Mouse (Mus musculus) lung, postnatal 36 days (tissue): ENCODE results near the gene Gcgr.

Experiments used
- DNase-seq: peaks from one replicate; pipeline ENCODE4 v3.0.0; 2022; ENCODE audit warnings: mixed read lengths

Gene Gcgr

DNA sequence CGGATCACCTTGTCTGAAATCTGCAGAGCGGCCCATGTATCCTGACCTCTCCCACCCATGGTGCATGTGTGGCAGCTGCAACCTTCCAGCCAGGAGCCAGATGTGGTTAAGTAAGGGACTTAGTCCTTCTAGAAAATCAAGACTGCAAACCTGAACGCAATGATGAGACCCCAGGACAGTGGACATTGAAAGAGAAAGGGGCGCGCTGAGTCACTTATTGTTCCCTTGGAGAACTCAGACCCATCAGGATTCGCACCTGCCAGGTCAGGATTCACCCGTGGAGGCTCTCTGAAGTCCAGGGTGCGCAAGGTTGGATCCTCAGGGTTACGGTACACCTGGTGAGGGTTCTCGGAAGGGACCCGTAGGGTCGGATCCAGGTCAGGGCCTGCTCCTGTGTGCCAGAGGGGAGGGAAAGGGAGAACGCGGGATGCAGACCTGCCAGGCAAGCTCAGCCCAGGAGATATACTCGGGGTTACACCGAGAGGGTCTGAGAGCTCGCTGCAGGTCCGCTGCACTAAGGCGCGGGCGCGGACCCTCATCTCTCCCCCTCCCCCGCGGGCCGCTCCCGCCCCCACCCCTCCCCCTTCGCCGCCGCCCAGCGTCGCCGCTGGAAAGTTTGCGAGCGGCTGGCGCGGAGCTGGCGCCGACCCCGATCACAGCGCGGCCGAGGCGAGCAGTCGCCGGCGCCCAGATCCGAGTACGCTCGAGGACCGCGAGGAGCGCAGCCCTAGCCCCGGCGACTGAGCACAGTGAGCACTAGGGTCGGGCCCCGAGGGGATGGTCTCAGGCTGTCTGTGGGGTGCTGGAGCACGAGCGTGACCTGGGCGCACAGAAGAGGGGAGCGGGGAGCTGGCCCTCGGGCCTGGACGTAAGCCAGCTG is at the start of gene Gcgr:
Gene Gcgr (plus strand): TSS at position 615 of the 880 bp plus-strand sequence.
- no peak for DNase-seq

DNA sequence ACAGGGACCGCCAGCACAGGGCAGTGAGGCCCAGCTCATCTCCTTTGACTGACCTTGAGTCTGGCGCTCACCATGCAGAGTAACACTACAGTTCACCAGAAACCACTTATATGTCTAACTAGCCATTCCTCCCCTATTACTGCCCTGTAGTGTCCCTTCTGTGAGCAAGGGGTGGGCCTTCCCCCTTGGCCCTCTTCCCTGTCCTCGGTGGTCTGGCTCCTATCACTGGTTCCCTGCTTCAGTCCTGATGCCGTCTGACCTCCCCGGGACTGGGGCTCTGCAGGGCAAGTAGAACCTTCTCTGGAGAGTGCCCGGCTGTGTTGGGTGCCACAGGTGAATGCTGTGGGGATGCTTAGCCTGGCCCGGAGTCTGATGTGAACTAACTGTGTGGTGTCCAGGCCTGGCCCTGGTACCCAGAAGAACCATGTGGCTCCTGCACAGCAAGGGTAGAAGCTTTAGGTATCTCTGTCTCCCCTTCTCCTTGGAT is 47.0 kb upstream of the Gcgr start:
- no peak for DNase-seq

DNA sequence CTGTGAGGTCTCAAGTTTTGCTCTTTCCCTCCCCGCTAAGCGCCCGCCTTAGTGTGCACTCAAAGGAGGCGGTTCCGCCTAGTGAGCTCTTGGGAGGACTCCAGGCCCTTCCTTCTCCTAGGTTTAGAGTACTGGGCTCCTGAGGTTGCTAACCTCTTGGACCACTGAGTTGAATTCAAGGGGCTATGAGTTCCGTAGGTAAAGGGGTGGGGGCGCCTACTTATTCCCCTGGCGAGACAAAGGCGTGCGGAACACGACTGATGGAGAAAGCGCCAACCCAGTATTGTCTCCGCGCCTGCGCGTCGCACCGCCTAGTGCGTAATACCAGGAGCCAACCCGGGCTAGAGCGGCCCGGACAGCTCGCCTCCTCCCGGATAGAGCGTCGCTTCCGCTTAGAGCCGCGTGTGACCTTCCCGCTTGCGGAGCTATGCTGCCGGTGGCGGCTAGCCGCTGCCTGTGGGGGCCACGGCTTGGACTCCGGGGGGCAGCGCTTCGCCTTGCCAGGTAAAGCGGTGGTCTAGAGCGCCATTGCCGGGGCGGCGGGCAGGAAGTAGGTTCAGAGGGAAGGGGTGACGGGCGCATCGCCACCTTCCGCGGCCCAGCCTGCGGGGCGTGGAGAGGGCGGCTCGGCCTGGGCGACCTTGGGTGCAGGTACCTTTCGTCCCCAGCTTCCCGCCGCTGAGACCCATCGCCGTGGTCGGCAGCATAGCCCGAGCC is 46.1 kb upstream of the Gcgr start, which contains the start of gene Mrpl12:
Gene Mrpl12 (plus strand): TSS at position 349 of the 717 bp plus-strand sequence.
- DNase-seq: peak; percentile 92

DNA sequence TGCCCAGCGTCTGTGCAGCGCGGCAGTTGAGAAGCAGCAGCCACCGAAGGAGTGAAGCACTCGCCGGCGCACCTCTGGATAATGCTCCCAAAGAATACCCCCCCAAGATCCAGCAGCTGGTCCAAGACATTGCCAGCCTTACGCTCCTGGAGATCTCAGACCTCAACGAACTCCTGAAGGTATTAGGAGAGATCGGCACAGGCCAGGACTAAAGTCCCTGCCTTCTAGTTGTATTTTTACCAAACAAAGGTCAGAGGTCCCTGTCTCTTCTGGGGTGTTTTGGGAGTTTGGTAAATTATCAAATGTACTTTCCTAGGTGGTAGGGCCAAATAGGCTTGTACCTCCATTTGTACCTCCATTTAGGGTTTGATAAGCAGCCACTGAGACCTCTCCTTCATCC is 45.2 kb upstream of the Gcgr start:
- no peak for DNase-seq

DNA sequence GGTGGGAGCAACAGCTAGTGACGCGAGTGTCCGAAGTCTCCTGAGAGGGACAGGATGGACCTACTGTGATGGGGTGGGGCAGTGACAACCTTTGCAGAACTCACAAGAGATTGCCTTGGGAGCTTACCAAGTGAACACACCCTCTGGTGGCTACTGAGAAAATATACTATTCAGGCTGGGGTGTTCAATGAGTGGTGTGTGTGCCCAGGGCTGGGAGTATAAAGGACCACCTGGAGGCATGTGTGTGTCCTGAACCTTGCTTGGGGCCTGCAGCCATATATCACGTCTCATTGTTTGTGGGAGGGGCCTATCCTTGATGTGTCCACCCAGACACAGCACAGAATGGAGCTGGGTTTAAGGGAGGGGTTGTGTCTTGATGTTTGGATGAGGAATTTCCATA is 42.0 kb upstream of the Gcgr start:
- DNase-seq: no peak

DNA sequence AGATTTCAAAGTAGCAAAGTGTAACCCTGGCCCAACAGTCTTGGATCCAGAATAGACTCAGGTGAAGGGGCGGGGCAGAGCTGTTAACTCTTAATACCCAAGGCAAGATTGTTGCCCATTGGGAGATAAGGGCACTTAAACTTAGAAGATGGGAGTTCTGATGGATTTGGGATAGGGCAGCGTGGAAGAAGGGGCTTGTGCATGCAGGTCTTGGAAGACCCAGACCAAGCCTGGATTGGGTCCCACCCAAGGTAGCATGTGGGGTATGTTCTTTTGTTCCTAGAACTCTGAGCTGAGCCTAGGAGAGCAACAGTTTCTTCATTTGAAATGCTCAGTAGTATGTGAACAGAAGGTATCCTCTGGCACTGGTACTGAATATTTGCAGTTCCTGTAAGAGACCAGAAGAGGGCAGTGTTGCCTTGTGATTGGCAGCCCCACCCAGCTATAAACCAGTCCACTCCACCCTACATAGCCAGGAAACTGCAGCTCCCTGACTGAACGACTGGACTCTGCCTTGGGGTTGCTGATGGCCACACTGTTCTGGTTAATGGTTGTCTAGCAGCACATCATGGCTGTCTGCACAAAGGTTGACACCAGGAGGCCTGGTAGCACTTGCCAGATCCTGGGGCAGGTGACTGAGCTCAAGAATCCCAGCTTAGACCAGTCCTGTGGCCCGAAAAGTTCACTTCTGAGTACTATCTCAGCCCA is 41.3 kb upstream of the Gcgr start:
- DNase-seq: peak; percentile 85

DNA sequence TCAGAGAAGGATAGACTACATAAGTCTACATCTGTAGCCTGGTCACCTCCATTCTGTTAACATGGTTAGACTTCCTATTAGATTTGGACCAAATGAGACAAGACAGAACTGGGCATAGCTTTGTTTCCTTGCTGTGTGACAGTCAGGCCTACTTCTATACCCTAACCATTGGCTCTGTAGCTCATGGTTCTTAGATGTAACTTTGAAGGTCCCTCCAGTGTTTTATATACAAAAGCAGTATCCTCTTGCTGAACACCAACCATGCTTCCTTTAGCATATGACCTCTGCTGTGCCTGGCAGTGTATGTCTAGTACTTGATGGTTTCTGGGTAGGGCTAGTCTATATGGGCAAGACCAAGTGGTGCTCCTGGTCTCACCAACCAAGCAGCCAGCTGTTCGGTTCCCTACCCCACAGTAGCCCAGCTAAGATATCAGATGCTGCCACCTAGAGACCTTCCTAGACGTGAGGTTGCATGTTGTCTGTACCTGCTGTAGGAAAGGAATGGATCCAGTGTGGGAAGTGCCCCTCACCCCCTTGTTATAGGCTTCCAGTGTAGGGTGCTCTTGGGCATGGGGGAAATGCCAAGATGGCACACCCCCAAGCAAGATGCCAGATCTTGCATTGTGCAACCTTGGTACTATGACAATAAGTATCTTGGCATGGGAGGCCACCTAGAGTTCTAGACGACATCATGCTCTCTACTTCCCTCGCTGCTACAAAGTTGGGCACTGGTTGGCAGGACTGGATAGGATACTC is 40.0 kb upstream of the Gcgr start:
- peak; percentile 61 for DNase-seq

DNA sequence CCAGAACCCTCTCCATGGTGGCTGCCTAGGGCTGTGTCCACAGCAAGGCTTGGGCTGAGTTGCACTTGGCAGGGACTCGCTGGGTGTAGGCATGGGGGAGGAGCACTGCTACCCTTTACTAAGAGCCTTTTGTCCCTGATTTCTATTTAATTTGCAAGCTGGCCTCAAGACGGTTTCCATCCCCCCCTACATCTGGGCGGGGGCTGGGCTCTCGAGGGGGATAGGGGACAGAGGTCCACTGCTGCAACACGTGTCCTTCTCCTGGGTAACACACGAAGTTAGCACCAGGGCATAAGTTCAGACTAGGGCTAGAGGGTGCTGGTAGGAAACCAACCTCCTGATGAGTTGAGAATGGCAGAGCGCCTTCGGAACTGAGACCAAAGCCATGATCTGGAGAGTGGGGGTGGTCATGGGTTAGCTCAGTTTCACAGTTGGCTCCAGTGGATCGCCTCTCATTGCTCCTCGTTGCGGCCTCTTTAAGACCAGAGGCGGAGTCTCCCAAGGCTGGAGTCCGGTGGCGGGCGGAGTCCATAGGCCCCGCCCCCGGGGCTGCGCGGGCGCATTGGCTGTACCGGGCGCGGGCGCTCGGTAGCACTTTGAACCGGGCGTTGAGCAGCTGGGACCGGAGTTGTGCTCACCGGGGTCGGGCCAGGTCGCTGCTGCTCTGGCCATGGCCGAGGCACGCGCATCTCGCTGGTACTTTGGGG is 39.0 kb upstream of the Gcgr start, which contains the start of gene Slc25a10:
Gene Slc25a10 (plus strand): TSS at position 524 of the 707 bp plus-strand sequence.
- DNase-seq: peak; percentile 96

DNA sequence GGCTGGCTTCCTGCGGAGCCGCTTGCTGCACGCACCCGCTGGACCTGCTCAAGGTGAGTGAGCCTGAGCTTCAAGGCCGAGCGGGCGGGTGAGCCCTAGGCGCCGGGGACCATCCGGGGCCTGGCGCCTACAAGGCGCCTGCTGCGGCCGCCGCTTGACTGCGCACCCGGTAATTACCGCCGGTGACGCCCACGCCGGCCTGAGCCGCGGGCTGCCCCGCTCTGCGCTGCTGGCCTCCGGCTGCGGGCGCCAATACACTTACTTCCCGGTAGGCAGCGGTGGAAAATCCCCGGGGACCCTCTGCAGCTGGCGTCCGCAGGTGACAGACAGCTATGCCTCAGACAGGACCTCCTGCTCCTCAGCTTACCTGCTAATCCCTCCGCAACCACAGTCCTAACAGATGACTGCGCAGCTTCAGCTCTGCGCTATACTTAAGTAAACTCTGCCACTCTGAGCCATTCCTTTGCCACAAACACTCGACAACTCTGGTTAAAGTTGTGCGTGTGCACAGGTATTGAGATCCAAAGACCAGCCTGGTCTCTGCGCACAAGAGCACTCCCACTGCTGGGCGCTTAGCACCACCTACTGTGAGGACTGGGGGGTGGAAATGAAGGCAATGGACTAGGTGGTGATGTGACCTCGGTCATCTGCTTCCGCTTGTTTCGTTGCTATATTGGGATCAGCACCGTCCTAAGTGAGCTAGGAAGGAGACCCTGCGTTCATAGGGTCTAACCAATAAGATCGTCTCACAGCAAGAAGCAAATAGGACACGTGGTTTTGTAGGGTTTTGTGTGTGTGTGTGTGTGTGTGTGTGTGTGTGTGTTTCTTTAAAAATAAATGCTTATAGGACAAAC is 38.2 kb upstream of the Gcgr start:
- peak; percentile 58 for DNase-seq

DNA sequence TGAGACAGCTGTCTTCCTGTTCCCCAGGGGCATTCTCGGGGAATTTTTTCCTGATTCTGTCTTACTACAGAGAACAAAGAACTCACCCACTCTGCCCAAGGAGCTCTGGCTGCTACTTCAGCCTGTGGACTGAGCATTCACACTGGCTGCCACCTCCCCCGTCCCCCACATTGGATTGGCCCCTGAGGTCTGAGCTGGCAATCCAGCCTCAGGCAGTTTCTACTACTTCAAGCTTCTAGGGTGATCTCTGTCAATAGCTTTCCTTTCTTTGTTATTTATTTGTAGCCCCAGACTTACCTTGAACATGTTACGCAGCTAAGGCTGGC is 37.7 kb upstream of the Gcgr start:
- no peak for DNase-seq

DNA sequence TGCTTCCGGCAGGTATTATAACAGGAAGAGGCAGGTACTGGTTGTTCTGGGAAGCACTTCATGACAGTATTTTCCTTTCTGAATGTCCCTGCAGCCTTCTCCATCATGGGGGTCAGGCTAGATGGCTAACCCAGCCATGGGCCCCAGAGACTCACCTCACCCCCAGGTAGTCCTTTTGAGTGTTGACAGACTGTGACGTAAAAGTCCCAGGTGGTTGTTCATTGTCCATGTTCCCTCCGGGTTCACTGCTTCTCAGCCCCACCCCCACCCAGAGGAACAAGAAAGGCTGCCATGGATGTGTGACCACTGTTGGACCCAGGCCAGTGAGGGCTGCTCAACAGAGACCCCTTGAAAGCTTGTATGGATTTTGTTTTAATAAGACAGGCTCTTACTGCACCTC is 37.1 kb upstream of the Gcgr start:
- no peak for DNase-seq

DNA sequence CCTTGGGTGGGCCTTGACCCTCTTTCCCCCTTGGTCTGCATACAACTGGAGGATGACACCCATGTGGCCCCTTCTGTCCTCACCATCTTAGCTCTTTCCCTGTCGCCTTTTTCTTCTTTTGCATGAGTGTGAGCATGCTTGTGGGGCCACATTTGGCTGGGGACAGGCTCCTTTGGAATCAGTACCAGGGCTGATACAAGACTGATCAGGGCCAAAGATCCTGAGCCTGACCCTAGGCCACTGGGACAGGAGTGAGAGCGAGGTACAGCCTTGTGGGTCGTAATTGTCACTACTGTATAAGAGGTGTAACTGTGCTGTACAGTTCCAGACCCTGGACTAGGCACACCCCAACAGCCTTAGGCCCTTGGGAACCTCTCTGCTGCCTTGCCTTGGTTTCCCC is 36.6 kb upstream of the Gcgr start:
- no peak for DNase-seq

DNA sequence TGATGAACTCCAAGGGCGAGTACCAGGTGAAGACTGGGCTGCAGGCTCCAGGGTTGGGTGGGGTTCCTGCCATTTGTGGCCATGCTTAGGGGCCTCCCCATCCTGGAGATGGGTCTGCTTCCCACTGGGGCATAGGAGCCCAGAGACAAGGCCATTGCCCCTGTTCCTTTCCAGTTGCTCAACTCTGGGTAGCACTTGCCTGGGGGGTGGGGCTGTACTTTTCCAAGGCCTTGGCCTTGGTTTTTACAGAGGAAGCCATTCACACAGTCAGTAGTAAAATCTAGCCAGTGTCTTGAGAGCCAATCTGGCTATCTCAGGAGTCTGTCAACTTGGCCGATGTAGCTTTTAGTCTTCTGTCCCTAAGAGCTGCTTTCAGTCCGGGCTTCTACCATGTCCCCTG is 33.1 kb upstream of the Gcgr start:
- no peak for DNase-seq

DNA sequence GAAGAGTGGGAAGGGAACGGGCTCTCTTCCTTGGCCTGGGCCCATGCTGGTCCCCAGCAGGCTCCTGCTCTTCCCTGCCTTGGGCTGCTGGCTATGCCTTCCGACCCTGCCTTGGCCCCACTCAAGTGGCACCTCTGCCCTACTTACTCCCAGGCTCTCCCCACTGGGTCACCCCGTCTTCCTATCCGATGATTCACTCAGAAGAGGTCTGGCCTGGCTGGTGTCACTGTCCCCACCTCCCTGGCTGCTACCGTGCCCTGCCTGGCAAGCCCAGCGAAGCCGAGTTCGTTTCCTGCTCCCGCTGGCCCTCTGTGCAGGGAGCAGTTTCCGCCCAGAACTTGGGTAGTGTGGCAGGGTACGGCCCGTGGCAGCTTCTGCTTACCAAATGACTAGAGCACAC is 32.3 kb upstream of the Gcgr start:
- DNase-seq: no peak

DNA sequence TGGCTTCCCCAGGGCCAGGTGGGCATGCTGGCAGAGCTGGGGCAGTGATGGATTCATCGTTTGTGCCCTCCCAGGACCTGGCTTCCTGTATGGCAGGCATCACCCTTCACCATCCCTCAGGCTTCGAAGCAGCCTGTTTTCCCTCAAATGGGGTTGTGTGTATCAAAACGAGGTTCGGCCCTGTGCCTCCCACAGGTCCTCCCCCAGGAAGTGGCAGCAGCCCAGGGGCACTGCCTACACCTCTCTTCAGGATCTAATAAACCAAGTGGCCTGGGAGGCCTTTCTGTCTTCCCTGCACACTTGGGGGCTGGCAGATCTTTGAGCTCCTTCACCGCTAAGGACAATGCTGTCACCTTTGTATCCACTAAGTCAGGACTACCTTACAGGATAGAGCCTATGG is 31.6 kb upstream of the Gcgr start:
- no peak for DNase-seq

DNA sequence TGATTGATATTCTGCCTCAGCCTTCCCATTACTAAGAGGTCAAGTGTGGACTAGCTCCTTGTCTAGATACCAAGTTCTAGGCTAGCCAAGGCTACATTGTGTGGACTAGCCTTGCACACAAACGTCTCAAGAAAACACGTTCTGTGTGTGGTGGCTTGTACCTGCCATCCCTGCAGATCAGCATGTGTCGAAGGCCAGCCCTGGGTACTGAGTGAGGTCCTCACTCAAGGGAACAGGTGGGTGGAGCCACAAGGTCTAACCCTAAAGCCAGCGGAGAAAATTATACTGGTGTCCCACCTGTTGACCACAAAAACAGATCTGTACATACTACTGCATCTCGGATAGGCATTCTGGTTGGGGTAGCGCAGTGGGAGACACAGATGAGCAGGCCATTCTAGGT is 30.6 kb upstream of the Gcgr start:
- DNase-seq: no peak

DNA sequence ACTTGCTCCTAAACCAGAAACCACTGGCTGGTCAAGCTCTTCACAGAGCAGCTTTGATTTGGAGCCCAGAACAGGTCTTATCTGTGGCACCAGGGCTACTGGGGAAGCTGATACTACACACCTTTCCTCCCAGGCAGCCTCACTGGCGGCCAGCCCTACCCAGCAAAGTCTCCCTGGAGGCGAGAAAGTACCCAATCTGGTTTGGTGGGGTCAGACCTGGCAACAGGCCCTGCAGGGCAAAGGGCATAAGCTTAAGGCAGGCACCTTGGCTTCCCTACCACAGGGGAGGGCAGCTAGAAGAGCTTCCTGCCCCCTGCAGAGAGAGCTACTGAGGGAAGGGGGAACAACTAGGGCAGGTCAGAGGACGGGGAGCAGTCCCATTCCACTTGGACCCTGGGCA is 30.1 kb upstream of the Gcgr start:
- DNase-seq: peak; percentile 85

DNA sequence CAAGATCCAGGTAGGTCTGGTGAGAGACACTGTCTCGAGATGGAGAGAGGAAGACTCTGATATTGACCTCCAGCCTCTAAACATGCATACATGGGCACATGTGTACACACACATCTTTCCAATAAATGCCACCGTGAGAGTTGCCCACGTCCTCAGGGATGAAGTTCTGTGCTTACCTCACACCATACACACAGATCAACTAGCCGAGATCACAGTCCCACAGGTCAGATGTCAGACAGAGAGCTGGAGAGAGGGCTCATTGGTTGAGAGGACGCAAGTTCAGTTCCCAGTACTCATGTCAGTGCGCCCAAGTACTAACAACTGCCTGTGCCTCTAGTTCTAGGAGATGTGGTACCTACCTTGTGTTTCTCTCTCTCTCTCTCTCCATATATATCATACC is 29.5 kb upstream of the Gcgr start:
- no peak for DNase-seq

DNA sequence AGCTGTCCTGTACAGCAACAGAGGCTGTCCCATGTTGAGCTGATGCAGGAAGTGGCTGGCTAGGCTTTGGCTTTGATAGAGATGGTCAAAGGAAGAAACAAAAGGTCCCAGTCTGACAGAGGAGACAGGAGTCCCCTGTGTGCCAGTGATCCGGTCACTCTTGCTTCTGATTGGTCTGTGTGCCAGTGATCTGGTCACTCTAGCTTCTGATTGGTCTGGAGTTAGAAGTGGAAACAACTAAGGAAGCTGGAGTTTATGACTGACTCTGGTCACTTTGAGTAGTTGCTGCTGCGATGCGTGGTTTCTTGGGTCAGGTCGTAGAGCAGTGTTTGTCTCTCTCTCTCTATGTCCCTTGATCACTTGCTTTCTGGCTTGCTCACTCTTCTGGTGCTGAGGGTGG is 28.8 kb upstream of the Gcgr start:
- no peak for DNase-seq

DNA sequence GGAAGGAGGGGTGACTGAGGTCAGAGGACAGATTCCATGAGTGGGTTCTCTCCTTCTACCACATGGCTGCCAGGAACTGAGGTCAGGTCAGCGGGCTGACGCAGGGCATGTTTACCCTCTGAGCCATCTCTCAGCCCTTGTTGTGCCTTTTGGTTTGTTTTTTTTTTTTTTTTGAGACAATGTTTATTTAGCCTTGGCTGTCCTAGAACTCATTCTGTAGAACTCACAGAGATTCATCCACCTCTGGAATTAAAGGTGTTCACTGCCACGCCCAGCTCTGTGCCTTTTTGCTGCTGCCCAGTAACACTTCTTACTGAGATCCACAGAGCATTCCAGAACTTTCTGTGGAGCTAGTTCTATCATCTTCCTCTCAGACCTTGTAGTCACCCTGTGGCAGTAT is 24.8 kb upstream of the Gcgr start:
- no peak for DNase-seq

DNA sequence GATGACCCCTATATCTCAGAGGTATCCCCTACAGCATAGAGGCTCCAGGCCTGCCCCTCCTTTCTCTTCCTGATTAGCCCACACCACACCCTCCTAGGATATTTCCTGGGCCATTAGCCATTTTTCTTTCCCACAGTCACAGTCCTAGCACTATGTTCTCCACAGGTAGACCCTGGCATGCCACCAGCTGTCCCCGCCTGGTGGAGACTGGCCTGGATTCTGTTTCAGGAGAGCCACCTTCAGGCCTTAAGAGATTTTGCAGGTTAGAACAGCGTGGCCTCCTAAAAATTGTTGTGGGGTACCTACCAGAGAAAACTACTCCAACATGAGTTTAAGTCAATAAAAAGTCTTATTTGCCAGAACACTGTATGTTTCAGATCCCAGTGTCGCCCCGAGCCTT is 23.6 kb upstream of the Gcgr start:
- DNase-seq: peak; percentile 79
